Mouse (Mus musculus) olfactory bulb, adult 2 months (tissue): ENCODE data around the gene Disc1.

Experiments used
- CTCF ChIP-seq: fragments of 200-500 bp; IDR thresholded peaks from 2 replicates; pipeline ENCODE4 v1.5.1; 2012; ENCODE audit warnings: low read depth, mild to moderate bottlenecking, low read length, moderate library complexity; ENCODE audit not compliant: insufficient read depth
- POLR2A ChIP-seq: fragments of 200-500 bp; IDR thresholded peaks from 2 replicates; pipeline ENCODE4 v1.6.1; 2012; ENCODE audit warnings: mild to moderate bottlenecking, low read depth, low read length, moderate library complexity; ENCODE audit not compliant: insufficient read depth

GRCm38 (mm10) chr8:125090889-125091740 is 37.1 kb downstream of the Disc1 start:
- TF ChIP-seq POLR2A (no peak), CTCF (no peak)
